Mouse (Mus musculus) hindbrain, embryonic 15.5 days (tissue): ENCODE measurements around the gene Cox10. TPM values are rescaled to one million over a fixed set of nuclear protein-coding genes. Genes with fewer than 3 reads are reported as not detected.

Experiments used
- ATAC-seq: fragments of 200-750 bp; cut with Nextera tagmentation; 2 replicates; pipeline ENCODE4 v1.8.0; 2017; ENCODE audit warnings: low read depth, moderate number of reproducible peaks, moderate TSS enrichment; ENCODE audit not compliant: low FRiP score
- H3K27ac ChIP-seq: fragments of 300-500 bp; sonication (generic); replicated peaks from 2 replicates; pipeline ENCODE4 v1.5.1; 2015; ENCODE audit warnings: mild to moderate bottlenecking, inconsistent platforms
- H3K27me3 ChIP-seq: fragments of 300-500 bp; sonication (generic); 2 replicates; pipeline ENCODE4 v1.6.1; 2015; ENCODE audit warnings: control low read depth, inconsistent platforms
- H3K36me3 ChIP-seq: fragments of 300-500 bp; sonication (generic); 2 replicates; pipeline ENCODE4 v1.6.1; 2015; ENCODE audit warnings: control low read depth, inconsistent platforms
- H3K4me1 ChIP-seq: fragments of 300-500 bp; sonication (generic); replicated peaks from 2 replicates; pipeline ENCODE4 v1.6.1; 2015; ENCODE audit warnings: control low read depth, inconsistent platforms
- H3K4me2 ChIP-seq: fragments of 300-500 bp; sonication (generic); 2 replicates; pipeline ENCODE4 v1.6.1; 2015; ENCODE audit warnings: moderate library complexity, mild to moderate bottlenecking, inconsistent platforms
- H3K4me3 ChIP-seq: fragments of 300-500 bp; sonication (generic); 2 replicates; pipeline ENCODE4 v1.5.1; 2015; ENCODE audit warnings: mild to moderate bottlenecking, inconsistent platforms
- H3K9ac ChIP-seq: fragments of 300-500 bp; sonication (generic); 2 replicates; pipeline ENCODE4 v1.6.1; 2015; ENCODE audit warnings: inconsistent platforms
- H3K9me3 ChIP-seq: fragments of 300-500 bp; sonication (generic); 2 replicates; pipeline ENCODE4 v1.6.1; 2016; ENCODE audit warnings: control low read depth, inconsistent platforms
- WGBS: fragments of 180-500 bp; shearing (Covaris S2); methylation state at CpG from one replicate; pipeline ENCODE4 v1.1.7; 2015; 5-methylcytosine and 5-hydroxymethylcytosine counted together
- polyA plus RNA-seq: library from polyadenylated mRNA; unstranded; fragments of >200 nt; fragmentation: Nextera tagmentation; extraction: Ambion mirVana; gene quantifications from 2 replicates; pipeline ENCODE4 v1.2.1, GENCODE M21; 2015

Cox10 gene
- polyA plus RNA-seq, 1 experiment from 2014 or later = 23.3 TPM

DNA sequence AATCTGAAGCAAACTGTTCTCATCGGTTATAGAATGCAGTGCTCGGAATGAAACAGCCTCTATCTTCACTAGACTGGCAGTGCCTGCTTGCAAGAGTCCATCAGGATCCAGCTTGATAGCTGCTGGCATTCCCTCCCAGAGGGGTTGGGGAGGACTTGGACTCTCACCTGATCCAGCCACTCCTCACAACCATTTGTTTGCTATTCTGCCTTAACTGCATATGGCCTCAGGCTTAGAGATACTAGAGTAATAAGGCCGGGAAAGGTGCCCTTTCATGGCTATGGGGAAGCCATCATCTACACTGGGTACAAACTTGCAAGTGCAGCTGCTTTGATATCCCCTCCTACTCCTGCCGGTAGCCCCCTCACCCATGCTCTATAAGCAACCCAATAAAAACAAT lies 3.1 kb downstream of the Cox10 start:
- Histone ChIP-seq H3K4me1 (peaks cover 13% of the 10 kb centered on the region), H3K27ac (no peak overlapping the region), H3K36me3 (0 out of 2 replicates have a peak, but pooled peaks cover under 1% of the 10 kb centered on the region), H3K9me3 (no peaks in the 10 kb centered on the region), H3K4me3 (no peak overlapping the region), H3K9ac (no peak overlapping the region), H3K4me2 (no peak overlapping the region), H3K27me3 (no peaks in the 10 kb centered on the region)
- ATAC-seq = no peak
- 96% methylated on average over 4 of the region's 4 CpGs for WGBS

- no peak for ATAC-seq
- whole genome bisulfite sequencing = 77% methylated on average over 4 of the region's 4 CpGs
These were observed 5.9 kb downstream of the Cox10 start for GRCm38 (mm10) chr11:64073379-64073778.

GRCm38 (mm10) chr11:64071536-64071935 lies 7.7 kb downstream of the Cox10 start:
- Histone ChIP-seq H3K4me1 (no peaks in the 10 kb centered on the region), H3K9me3 (no peaks in the 10 kb centered on the region), H3K9ac (no peak overlapping the region), H3K4me3 (no peak overlapping the region), H3K27me3 (no peaks in the 10 kb centered on the region), H3K36me3 (peaks cover 24% of the 10 kb centered on the region; the same call in 1 of the 2 replicates), H3K27ac (no peak overlapping the region), H3K4me2 (no peak overlapping the region)
- 92% methylated on average over 12 of the region's 12 CpGs for WGBS
- no peak for ATAC-seq

More at GRCm38 (mm10) chr11:64073379-64073778, 5.9 kb downstream of the Cox10 start:
- no peak overlapping the region for H3K27ac ChIP-seq
- H3K27me3 ChIP-seq = no peaks in the 10 kb centered on the region
- peaks cover 5% of the 10 kb centered on the region for H3K4me1 ChIP-seq
- no peaks in the 10 kb centered on the region for H3K9me3 ChIP-seq
- no peak overlapping the region for H3K4me3 ChIP-seq
- no peak overlapping the region for H3K4me2 ChIP-seq
- no peak overlapping the region for H3K9ac ChIP-seq
- peaks cover 17% of the 10 kb centered on the region; the same call in 1 of the 2 replicates for H3K36me3 ChIP-seq

DNA sequence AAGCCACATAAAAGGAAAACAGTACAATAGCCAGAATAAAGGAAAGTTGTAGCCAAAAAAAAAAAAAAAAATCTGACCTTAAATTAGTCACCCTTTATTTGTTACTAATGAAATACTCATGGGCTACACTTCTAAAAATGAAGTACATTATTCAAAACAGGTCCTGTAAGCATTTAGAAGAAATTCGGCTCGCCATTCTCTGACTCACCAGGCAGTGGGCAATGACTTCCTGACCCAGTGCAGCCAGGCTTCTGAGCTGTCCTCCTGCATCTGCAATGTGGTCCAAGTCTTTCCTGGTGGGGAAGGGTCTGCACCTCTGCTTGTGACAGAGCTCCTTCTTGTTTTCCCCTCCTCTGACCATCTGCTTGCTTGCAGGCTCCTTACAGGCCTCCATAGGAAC lies 13.3 kb downstream of the Cox10 start:
- H3K4me2 ChIP-seq = no peak overlapping the region
- peaks cover 21% of the 10 kb centered on the region; the same call in 1 of the 2 replicates for H3K36me3 ChIP-seq
- no peaks in the 10 kb centered on the region for H3K27me3 ChIP-seq
- no peak overlapping the region for H3K27ac ChIP-seq
- H3K9ac ChIP-seq = no peak overlapping the region
- no peak for ATAC-seq
- H3K4me3 ChIP-seq = no peak overlapping the region
- 93% methylated on average over 2 of the region's 2 CpGs for WGBS
- H3K4me1 ChIP-seq = no peaks in the 10 kb centered on the region
- H3K9me3 ChIP-seq = no peaks in the 10 kb centered on the region

- no peak overlapping the region for H3K4me3 ChIP-seq
- ATAC-seq = no peak
- no peak overlapping the region for H3K4me2 ChIP-seq
- no peaks in the 10 kb centered on the region for H3K9me3 ChIP-seq
- peaks cover 12% of the 10 kb centered on the region; the same call in 1 of the 2 replicates for H3K36me3 ChIP-seq
- 90% methylated on average over 3 of the region's 3 CpGs for WGBS
- H3K9ac ChIP-seq = no peak overlapping the region
- H3K27ac ChIP-seq = no peak overlapping the region
- H3K27me3 ChIP-seq = no peaks in the 10 kb centered on the region
- H3K4me1 ChIP-seq = no peaks in the 10 kb centered on the region
These were observed 16.1 kb downstream of the Cox10 start for GRCm38 (mm10) chr11:64063130-64063529.

DNA sequence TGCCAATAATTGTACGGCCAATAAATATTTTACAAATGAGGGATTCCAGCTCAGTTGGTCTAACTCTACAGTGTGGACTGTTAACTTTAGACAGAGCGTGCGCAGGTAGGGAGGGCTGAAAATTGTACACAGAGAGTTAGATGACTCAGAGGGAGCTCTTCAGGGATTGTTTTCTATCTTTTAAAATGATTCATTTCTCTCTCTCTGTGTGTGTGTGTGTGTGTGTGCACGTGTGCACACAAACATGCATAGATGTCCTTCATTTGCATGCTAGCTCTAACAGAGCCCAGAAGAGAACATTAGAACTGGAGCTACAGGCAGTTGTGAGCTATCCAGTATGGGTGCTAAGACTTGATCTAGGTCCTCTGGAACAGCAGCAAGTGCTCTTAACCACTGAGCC lies 17.0 kb downstream of the Cox10 start:
- ATAC-seq = no peak
- no peaks in the 10 kb centered on the region for H3K27me3 ChIP-seq
- H3K4me3 ChIP-seq = no peak overlapping the region
- 96% methylated on average over 4 of the region's 4 CpGs for whole genome bisulfite sequencing
- H3K9ac ChIP-seq = no peak overlapping the region
- peaks cover 7% of the 10 kb centered on the region; the same call in 1 of the 2 replicates for H3K36me3 ChIP-seq
- no peak overlapping the region for H3K27ac ChIP-seq
- no peak overlapping the region for H3K4me2 ChIP-seq
- H3K9me3 ChIP-seq = no peaks in the 10 kb centered on the region
- no peaks in the 10 kb centered on the region for H3K4me1 ChIP-seq

- ATAC-seq = no peak
These were observed 20.0 kb downstream of the Cox10 start for GRCm38 (mm10) chr11:64059305-64059704.

GRCm38 (mm10) chr11:64058474-64058873 lies 20.8 kb downstream of the Cox10 start:
- WGBS = 93% methylated on average over 3 of the region's 3 CpGs
- no peak overlapping the region for H3K4me3 ChIP-seq
- no peak overlapping the region for H3K4me2 ChIP-seq
- ATAC-seq = no peak
- H3K9me3 ChIP-seq = no peaks in the 10 kb centered on the region
- no peak overlapping the region for H3K27ac ChIP-seq
- peaks cover 5% of the 10 kb centered on the region; the same call in 1 of the 2 replicates for H3K36me3 ChIP-seq
- no peak overlapping the region for H3K9ac ChIP-seq
- H3K4me1 ChIP-seq = no peaks in the 10 kb centered on the region
- H3K27me3 ChIP-seq = no peaks in the 10 kb centered on the region

More at GRCm38 (mm10) chr11:64059305-64059704, 20.0 kb downstream of the Cox10 start:
- no peaks in the 10 kb centered on the region for H3K9me3 ChIP-seq
- no peaks in the 10 kb centered on the region for H3K27me3 ChIP-seq
- 95% methylated on average over 2 of the region's 2 CpGs for WGBS
- H3K4me1 ChIP-seq = no peaks in the 10 kb centered on the region
- no peak overlapping the region for H3K4me3 ChIP-seq
- H3K27ac ChIP-seq = no peak overlapping the region
- H3K36me3 ChIP-seq = peaks cover 5% of the 10 kb centered on the region; the same call in 1 of the 2 replicates
- no peak overlapping the region for H3K4me2 ChIP-seq
- no peak overlapping the region for H3K9ac ChIP-seq

GRCm38 (mm10) chr11:64053371-64053770 lies 25.9 kb downstream of the Cox10 start:
- 82% methylated on average over 5 of the region's 5 CpGs for WGBS
- ATAC-seq = no peak

GRCm38 (mm10) chr11:64051195-64051968 lies 27.9 kb downstream of the Cox10 start:
- Histone ChIP-seq H3K27me3 (no peaks in the 10 kb centered on the region), H3K4me1 (no peaks in the 10 kb centered on the region), H3K9me3 (no peaks in the 10 kb centered on the region), H3K36me3 (no peaks in the 10 kb centered on the region), H3K27ac (no peak overlapping the region), H3K9ac (no peak overlapping the region), H3K4me2 (no peak overlapping the region), H3K4me3 (no peak overlapping the region)
- 29% methylated on average over 9 of the region's 9 CpGs for WGBS
- ATAC-seq = peak; percentile 86

More at GRCm38 (mm10) chr11:64053371-64053770, 25.9 kb downstream of the Cox10 start:
- no peaks in the 10 kb centered on the region for H3K9me3 ChIP-seq
- H3K36me3 ChIP-seq = no peaks in the 10 kb centered on the region
- no peak overlapping the region for H3K4me2 ChIP-seq
- no peak overlapping the region for H3K9ac ChIP-seq
- no peaks in the 10 kb centered on the region for H3K27me3 ChIP-seq
- no peak overlapping the region for H3K27ac ChIP-seq
- no peak overlapping the region for H3K4me3 ChIP-seq
- H3K4me1 ChIP-seq = no peaks in the 10 kb centered on the region

- no peak overlapping the region for H3K4me2 ChIP-seq
- peaks cover 5% of the 10 kb centered on the region; the same call in 1 of the 2 replicates for H3K36me3 ChIP-seq
- H3K4me1 ChIP-seq = no peaks in the 10 kb centered on the region
- H3K4me3 ChIP-seq = no peak overlapping the region
- H3K27me3 ChIP-seq = 0 out of 2 replicates have a peak, but pooled peaks cover 4% of the 10 kb centered on the region
- 90% methylated on average over 13 of the region's 13 CpGs for WGBS
- H3K9ac ChIP-seq = no peak overlapping the region
- H3K27ac ChIP-seq = no peak overlapping the region
- no peaks in the 10 kb centered on the region for H3K9me3 ChIP-seq
- no peak for ATAC-seq
These were observed 31.8 kb downstream of the Cox10 start for GRCm38 (mm10) chr11:64047432-64047831.

DNA sequence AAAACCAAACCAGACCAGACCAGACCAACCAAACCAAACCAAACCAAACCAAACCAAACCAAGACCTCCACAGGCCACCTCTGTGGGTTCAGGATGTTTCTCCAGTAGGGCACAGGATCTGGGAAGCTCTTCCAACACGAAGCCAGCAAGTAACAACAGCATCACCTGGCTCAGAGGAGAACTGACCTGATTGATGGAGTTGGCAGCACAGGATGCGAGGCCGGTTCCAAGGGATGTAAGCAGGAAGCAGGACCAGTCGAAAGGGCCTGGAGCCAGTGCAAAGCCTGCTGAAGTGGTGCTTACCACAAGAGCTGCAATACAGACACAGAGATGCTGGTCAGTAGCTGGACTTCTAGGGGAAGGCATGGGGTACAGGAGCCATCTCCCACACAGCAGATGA lies 34.2 kb downstream of the Cox10 start:
- H3K36me3 ChIP-seq = peaks cover 5% of the 10 kb centered on the region; the same call in 1 of the 2 replicates
- H3K27me3 ChIP-seq = 0 out of 2 replicates have a peak, but pooled peaks cover 4% of the 10 kb centered on the region
- no peak overlapping the region for H3K27ac ChIP-seq
- no peak overlapping the region for H3K4me3 ChIP-seq
- no peaks in the 10 kb centered on the region for H3K9me3 ChIP-seq
- no peak overlapping the region for H3K4me2 ChIP-seq
- 94% methylated on average over 4 of the region's 4 CpGs for WGBS
- H3K9ac ChIP-seq = no peak overlapping the region
- H3K4me1 ChIP-seq = 0 out of 2 replicates have a peak, but pooled peaks cover 3% of the 10 kb centered on the region
- ATAC-seq = no peak
